Mouse (Mus musculus): ENCODE data around the gene Ehd3. TPM values are rescaled to one million over a fixed set of nuclear protein-coding genes. Genes with fewer than 3 reads are reported as not detected.

Gene Ehd3
- total RNA-seq, 1 experiment from 2014 or later, result 74.0 TPM

Other genes starting within 250 kb of the Ehd3 start
- 0.89 and 1.7 TPM in 2 replicates for gene Galnt14, start 93.7 kb upstream of the Ehd3 start, total RNA-seq (2021)
- 210 and 252 TPM in 2 replicates for gene Xdh, start 146.1 kb downstream of the Ehd3 start, total RNA-seq (2021)
- gene Srd5a2, start 243.8 kb downstream of the Ehd3 start, total RNA-seq (2021), result 67.6 and 91.0 TPM in 2 replicates